Mouse (Mus musculus): ENCODE measurements around the gene Polr2a.

Polr2a gene

DNA sequence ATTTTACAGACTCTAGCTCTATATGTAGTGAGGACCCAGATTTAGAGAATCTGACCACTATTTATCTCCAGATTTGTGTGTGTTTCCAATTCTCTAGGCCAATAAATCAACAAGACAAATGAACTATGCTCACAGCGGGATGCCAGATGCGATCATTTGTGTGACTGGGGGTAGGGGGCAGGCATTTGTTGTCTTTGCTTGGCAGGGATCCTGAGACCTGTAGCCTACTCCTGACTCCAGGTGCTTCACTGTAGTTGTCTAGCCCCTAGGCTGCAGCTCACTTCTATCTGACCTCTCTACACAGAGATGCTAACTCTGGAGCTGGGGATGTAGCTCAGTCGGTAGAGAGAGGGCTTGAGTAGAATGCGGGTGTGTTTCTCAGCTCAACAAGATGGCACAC is 23.4 kb upstream of the Polr2a start:
- DNase-seq (ENCODE audit: low spot score), result no peak

DNA sequence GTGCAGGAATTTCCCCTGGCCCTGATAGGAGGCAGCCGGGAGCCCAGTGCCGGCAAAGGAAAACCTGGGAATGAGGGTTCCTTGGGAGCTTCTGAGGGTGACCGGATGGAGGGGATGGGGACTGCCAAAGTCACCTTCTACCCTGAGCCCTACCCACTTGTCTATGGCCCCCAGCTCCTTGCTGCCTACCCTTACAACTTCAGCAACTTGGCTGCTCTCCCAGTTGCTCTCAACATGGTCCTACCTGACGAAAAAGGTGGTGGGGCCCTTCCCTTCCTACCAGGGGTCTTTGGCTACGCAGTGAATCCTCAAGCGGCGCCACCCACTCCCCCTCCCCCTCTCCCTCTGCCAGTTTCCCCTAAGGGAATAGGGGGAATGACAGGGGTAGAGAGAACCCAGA is 20.5 kb upstream of the Polr2a start:
- DNase-seq (ENCODE audit: low spot score), result no peak

DNA sequence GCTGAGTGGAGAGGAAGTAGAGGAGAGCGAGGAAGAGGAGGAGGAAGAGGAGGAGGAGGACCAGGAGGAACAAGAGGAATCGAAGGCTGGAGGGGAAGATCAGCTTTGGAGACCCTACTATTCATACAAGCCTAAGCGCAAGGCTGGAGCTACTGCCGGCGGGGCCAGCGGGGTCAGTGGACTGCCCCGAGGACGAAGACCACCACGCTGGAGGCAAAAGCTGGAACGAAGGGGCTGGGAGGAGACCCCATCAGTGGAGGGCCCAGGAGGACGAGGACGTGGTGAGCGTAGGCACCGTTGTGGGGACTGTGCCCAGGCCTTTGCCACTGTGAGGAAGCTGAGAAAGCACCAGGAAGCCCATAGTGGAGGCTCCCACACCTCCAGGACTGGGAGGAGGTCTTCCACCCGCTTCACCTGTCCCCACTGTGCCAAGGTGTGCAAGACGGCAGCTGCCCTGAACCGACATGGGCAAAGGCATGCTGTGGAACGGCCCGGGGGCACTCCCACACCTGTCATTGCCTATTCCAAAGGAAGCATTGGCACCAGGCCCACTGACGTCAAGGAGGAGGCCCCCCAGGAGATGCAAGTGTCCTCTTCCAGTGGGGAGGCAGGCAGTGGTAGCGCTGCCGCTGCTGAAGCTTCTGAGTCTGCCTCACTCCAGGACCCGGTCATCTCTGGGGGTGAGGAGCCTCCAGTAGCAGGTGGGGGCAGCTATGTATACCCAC is 20.0 kb upstream of the Polr2a start:
- DNase-seq (ENCODE audit: low spot score), result no peak

DNA sequence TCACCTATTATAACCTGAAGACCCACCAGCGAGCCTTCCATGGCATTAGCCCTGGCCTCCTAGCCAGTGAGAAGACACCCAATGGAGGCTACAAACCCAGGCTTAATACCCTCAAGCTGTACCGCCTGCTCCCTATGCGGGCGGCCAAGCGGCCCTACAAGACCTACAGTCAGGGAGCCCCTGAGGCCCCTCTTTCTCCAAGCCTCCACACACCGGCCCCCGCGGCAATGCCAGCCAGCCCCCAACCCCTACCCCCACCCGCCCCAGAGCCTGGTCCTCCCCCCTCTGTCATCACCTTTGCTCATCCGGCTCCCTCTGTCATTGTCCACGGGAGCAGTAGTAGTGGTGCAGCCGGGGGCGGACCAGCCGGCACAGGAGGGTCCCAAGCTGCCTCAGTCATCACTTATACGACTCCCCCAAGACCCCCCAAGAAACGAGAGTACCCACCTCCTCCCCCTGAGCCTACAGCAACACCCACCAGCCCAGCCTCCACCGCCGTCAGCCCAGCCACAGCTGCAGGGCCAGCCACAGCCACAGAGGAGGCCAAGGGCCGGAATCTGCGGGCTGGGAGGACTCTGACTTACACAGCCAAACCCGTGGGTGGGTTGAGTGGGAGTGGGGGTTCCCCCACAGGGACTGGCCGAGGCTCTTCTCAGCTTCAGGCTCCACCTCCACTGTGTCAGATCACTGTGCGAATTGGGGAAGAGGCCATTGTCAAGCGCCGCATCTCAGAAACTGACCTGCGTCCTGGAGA is 19.2 kb upstream of the Polr2a start:
- DNase-seq (ENCODE audit: low spot score), result no peak

DNA sequence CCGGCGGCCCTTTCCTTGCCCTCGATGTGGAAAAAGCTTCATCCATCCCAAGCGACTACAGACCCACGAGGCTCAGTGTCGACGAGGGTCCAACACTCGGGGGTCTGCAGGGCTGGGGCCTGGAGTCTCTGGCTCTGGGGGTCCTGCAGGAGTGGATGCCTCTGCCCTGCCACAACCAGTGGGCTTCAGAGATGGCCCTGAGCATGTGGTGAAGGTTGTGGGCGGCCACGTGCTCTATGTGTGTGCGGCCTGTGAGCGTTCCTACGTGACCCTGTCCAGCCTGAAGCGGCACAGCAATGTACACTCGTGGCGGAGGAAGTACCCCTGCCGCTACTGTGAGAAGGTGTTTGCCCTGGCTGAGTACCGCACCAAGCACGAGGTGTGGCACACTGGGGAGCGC is 18.1 kb upstream of the Polr2a start:
- no peak for DNase-seq (ENCODE audit: low spot score)

DNA sequence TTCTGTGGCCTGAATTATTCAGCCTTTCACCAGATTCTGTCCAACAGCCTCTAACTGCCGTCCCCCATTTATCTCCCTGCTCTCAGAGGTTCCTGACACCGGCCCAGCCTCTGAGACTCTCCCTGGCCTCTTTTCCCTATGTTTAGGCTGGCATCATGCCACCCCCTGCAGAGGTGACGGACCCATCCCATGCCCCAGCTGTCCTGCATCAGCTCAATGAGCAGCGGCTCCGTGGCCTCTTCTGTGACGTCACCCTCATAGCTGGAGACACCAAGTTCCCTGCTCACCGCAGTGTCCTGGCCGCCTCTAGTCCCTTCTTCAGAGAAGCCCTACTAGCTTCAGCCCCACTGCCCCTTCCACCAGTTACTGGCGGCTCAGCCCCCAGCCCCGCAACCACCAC is 17.3 kb upstream of the Polr2a start:
- no peak for DNase-seq (ENCODE audit: low spot score)

DNA sequence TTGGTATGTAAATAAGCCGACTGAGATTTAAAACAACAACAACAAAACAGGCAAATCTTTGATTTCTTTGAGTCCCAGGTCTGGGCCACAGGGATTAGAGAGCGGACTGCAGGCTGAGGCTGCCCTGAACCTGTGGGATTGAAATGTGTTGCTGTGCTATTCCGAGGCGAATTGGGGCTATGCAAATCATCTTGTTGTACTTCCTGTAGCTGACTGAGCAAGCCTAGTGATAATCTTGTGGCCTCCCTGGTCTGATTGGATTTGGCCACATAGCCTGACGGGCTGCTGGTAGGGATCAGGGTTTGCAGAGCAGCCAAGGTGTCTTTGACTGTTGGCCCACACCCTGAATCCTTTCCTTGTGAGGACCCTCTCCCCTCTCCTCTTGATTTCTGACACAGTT is 16.5 kb upstream of the Polr2a start:
- DNase-seq (ENCODE audit: low spot score), result no peak

DNA sequence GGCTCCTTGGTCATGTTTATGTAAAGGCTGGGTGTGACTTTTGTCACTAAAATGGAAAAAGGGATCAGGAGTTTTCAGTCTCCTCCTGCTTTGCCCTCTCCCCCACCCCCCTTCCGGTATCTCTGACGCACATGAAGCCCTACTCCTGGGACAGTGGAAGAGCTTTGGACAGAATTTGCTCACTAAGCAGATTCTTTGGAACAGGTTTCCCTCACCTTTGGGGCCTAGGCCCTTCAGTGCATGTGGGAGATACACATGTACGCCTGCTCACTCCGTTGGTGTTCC is 9.1 kb upstream of the Polr2a start:
- peak; percentile 25 for DNase-seq (ENCODE audit: low spot score)

DNA sequence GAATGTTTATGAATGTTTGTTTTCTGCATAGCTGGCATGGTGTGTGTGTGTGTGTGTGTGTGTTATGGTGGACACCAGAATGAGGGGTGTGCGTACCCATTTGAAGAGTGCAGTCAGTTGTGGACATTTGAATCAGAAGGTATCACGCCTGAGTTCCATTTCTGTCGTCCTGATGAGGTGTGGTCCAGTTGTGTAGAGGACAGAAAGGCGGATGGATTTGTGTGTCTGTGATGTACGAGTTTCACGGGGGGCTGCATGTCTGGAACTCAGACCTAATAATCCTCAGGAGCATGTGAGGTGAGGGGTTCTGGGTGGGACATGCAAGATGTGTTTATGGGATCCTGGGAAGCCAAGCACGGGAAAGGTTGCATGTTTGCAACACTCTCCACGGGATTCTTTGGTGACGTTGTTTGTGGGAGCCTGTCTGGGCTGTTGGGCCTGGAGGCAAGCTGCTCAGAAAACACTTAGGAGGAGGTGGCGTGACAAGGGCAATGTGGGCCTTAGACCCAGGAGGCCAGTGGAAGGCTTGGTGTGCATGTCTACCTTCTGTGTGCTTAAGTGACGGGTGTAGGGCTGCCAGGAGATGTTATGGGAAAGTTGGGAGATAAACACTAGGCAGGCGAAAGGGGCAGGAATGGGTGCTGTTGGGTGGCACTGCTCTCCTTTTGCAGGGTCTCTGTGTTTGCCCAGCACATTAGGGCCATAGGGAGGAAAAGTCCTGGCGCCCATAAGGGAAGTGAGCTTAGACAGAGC is 8.6 kb upstream of the Polr2a start:
- peak; percentile 11 for DNase-seq (ENCODE audit: low spot score)

DNA sequence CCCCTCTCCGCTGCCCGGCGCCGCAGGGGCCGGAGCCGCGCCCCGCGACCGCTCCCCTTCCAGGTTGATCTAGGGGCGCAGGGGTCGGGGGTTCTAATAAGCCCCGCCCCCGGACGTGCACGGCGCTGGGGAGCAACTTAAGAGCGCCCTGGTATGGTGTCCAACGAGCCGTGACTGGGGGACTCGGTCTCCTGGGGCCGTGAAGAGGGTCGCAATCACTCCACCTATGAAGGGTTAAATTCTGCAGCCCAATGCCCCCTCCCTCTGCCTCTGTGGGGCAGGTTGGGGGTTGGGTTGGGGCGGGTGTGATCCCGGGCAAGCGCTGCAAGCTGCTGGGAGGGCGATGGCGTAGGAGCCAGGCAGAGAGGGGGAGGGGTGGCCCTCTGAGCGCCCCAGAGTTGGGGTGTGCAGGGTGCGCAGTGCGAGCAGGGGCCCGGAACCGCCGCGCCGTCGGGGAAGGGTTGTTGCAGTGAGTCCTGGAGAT is 7.7 kb upstream of the Polr2a start:
- peak; percentile 81 for DNase-seq (ENCODE audit: low spot score)

DNA sequence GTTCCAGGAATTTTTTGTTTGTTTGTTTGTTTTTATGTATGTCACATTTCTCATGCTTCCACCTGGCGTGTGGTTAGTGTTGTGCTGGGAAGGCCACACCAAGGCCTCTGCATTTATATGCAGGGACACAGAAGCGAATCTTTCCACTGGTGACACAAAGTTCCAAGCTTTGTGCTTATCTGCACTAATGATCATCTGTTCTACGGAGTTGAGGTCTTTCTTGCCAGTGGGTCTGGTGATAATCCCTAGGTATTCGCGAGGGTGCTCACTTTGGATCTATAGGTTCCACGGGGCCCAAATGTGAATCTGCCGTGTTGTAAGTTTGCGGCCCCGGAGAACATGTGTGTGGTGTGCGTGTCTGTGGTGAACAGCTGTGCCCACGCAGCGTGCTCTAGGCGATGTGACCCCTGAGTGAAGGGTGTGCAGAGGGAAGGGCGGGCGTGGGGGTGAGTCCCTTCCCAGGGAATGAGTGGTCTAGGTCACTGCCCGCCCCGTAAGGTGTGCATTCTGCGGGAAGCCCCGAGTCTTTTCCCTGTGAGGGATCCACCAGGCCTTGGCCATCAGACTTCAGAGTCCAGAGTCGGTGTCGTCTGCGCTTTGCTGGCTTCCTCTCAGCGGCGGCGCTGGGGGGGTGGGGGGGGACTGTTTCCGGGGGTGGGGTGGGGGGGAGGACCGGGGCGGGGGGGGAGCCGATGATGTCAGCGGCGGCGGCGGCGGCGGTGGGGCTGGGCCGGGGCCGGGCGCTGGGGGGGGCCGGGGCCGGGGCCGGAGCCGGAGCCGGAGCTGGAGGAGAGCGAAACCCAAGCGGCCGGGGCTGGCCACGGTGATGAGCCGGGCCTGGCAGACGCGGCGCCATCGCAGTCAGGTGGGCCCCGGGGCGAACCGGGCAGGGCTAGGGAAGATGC is 7.0 kb upstream of the Polr2a start, which contains the start of gene Zbtb4:
Zbtb4 (plus strand) TSS at position 692 of the 905 bp plus-strand sequence.
- DNase-seq (ENCODE audit: low spot score), result peak; percentile 31

DNA sequence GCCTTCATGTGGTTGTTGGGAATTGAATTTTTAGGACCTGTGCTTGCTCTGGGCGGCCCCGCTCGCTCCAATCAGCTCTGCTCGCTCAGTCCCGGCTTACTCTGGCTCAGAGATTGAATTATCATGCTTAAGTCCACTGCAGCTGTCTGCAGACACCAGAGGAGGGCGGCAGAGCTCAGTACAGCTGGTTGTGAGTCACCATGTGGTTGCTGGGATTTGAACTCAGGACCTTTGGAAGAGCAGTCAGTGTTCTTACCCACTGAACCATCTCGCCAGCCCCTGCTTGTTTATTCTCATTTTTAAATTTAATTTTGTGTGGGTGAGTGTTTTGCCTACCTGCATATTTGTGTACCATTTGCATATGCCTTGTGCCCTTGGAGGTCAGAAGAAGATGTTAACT is 5.1 kb upstream of the Polr2a start:
- no peak for DNase-seq (ENCODE audit: low spot score)

DNA sequence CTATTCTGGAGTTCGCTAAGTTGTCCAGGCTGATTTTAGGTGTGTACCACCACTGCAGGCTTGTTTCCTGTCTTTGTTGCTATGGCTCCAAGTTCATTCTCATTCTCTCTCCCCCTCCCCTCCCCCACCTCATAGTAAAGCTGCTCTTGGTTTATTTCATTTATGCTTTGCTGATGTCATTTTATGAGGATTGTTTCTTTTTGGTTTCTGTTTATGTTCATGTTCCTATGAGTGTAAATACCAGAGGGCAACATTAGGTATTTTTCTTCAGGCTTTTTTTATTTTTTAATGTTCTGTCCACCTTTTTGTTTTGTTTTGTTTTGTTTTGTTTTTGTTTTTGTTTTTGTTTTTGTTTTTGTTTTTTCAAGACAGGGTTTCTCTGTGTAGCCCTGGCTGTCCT is 3.4 kb upstream of the Polr2a start, which contains the start of gene Slc35g3:
Slc35g3 (minus strand) TSS at position 101 of the 400 bp plus-strand sequence.
- no peak for DNase-seq (ENCODE audit: low spot score)

DNA sequence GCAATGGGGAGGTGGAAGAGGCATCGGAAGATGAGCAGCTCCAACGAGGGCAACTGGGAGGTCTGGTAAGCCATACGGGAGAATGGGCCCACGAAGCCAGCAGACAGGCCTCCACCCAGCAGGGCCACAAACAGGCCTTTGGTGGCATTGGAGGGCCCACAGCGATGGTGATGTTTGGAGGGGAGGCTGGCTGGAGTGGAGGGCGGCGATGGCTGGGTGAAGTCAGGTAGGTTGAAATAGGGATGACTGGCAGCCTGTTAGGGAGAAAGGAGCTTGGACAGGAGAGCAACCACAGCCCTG is 2.4 kb upstream of the Polr2a start:
- no peak for DNase-seq (ENCODE audit: low spot score)

DNA sequence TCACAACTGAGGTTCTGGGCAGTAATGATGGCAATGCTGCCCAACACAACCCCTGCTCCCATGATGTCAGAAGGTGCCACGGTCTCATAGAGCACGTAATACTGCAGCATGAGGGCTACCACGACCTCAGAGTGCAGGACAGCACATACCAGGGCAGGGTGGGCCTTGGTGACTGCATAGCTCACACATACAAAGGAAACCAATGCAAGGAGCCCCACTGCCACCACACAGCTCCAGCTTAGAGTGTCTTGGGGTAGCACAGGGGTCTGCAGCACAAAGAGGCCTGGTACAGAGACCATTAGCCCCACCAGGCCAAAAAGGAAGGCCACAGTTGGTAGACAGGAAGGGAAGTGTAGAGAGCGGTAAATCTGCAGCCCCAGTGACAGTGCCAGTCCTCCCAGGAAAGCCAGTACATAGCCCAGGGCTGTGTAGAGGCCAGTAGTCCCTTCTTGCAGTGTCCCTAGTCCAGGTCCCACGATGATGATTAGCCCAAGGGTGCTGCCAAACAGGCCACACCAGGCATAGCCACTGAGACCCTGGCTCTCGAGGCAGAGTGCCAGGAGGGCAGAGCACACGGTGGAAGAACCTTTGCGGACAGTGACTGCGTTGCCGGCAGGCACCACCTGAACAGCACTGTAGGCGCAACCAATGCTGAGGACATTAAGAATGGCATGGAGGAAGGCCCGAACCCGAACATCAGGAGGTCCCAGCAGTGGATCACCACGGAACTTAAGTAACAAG is 1.9 kb upstream of the Polr2a start:
- DNase-seq (ENCODE audit: low spot score), result no peak

DNA sequence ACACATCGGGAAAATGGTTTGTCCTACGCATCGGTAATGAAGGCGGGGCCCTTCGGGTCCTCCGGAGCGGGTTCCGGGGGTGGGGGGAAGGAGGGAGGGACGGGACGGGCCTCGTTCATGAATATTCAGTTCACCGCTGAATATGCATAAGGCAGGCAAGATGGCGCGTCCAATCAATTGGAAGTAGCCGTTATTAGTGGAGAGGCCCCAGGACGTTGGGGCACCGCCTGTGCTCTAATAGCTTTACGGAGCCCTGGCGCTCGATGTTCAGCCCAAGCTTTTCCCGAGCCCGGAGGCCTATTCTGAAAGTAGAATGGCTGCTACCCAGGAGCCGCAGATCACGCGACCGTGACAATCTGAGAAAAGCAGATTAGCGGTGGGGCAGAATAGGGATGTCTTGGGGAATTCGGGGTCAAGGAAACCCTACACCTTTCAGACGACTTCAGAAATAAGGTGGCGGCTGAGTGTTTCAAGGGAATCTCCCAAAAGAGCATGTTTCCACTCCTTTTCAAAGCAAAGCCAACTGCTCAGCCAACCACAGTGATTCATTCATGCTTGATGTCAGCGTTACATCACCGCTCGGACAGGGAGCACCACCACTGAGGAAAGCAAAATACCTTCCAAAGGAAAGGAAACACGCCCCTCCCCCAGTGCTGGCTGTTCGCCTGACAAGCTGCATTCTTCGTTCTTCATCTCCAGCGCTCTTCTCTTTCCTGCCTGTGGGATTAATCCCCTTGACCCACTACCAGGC is 709 bp upstream of the Polr2a start:
- peak; percentile 88 for DNase-seq (ENCODE audit: low spot score)

DNA sequence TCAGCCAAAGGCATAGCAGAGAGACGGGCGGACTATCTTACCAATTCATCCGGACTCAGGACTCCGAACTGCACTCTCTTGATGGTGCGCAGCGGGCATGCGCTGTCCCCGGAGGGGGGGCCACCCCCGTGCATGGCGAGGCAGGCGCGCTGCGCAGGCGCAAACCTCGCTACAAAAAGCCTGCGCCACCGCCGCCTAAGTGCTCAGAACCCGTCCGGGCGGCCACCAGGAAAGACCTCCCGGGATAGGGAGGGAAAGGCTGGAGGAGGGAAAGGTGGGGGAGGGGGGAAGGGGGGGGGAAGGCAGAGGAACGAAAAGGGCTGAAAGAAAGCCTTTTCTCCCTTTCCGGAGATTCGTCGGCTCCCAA is 364 bp downstream of the Polr2a start:
- DNase-seq (ENCODE audit: low spot score), result peak; percentile 96

DNA sequence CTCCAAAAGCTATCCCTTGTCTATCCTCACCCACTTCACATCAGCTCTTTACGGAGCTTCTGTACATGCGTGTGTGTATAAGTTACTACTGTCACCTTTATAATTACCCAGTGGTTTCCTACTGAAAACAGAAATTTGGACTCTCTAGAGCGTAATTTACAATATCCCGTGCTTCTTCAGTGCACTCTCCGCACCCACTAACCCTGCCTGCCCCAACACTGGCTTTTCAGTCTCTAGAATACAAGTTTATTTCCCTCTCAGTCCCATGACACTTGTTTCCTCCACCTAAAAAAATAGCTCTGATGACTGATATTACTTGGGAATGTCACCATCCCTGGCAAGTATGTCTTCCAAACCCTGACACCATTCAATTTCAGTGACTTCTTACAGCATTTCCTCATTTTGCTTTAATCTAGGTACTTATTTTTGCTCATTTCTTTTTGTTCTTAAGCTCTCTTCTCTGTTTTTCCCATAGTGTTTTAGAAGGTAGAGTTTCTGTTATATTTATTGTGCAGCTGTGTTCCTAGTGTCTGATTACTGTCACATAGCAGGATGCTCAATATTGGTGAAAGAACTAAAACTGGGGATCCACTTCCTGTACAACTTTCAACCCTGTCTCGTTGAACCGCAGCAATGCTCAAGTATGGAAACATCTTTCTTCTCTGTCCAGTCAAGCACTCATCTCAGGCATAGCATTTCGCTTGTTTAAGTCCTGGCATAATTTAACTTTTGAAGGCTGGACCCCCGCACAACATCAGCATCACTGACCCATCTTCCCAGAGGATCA is 941 bp downstream of the Polr2a start:
- DNase-seq (ENCODE audit: low spot score), result no peak

DNA sequence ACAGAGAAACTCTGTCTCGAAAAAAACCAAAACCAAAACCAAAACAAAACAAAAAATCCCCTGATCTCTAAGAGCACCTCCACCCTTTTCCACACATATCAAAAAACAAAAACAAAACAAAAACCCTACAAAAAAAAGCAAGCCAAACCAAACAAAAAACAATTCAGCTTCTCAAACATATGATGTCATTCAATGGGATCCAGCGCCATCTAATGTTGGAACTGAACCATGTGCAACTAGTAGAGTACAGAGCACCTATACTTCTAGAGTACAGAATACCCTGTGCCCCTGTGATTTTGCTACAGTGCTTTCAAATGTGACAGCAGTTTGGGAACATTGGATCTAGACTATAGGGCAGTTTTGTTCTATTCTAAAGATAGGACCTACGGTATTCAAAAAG is 3.7 kb downstream of the Polr2a start:
- peak; percentile 39 for DNase-seq (ENCODE audit: low spot score)

DNA sequence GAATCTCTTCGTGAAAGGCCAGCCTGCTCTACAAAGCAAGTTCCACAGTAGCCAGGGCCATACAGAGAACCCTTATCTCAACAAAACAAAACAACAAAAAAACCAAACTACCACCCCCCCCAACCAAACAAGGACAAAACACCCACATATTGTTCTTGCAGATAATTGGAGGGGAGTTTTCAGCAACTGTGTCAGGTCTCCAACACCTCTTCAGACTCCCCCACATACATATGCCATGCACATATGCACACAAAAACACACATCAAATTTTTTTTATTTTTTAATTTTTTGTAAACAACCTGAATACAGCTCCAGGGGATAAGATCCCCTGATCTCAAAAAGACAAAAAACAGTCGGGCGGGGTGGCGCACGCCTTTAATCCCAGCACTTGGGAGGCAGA is 4.2 kb downstream of the Polr2a start:
- DNase-seq (ENCODE audit: low spot score), result no peak

All from urinary bladder, postnatal 14 days (tissue).